Mouse (Mus musculus) forebrain, postnatal 0 days (tissue): ENCODE measurements around the gene Fmo4. TPM values are rescaled to one million over a fixed set of nuclear protein-coding genes. Genes with fewer than 3 reads are reported as not detected.
"Not testable (repeated sequence)": the region's sequence is repeated elsewhere in the genome, so short reads cannot be mapped to it uniquely, and the experiment has no call there.

ENCODE experiments used
- ATAC-seq: fragments of 200-750 bp; cut with Nextera tagmentation; 2 replicates; pipeline ENCODE4 v1.8.0; 2017; ENCODE audit warnings: mild to moderate bottlenecking, moderate library complexity
- DNase-seq: peaks from one replicate; pipeline ENCODE4 v3.0.0-alpha.2; 2015
- H3K27ac ChIP-seq: fragments of 300-500 bp; sonication (generic); 2 replicates; pipeline ENCODE4 v1.5.1; 2014; ENCODE audit warnings: low read depth, mild to moderate bottlenecking, antibody characterized with exemption, low read length, moderate library complexity, mixed read lengths
- H3K27me3 ChIP-seq: fragments of 300-500 bp; sonication (generic); 2 replicates; pipeline ENCODE4 v1.6.1; 2014; ENCODE audit warnings: mild to moderate bottlenecking, low read length, mixed read lengths; ENCODE audit not compliant: insufficient read depth
- H3K36me3 ChIP-seq: fragments of 300-500 bp; sonication (generic); 2 replicates; pipeline ENCODE4 v1.6.1; 2014; ENCODE audit warnings: mild to moderate bottlenecking, moderate library complexity; ENCODE audit not compliant: insufficient read depth
- H3K4me1 ChIP-seq: fragments of 300-500 bp; sonication (generic); 2 replicates; pipeline ENCODE4 v1.6.1; 2014; ENCODE audit warnings: antibody characterized with exemption; ENCODE audit not compliant: insufficient read depth
- H3K4me2 ChIP-seq: fragments of 300-500 bp; sonication (generic); 2 replicates; pipeline ENCODE4 v1.6.1; 2014; ENCODE audit warnings: low read depth, mild to moderate bottlenecking, moderate library complexity
- H3K4me3 ChIP-seq: fragments of 300-500 bp; sonication (generic); 2 replicates; pipeline ENCODE4 v1.5.1; 2014; ENCODE audit warnings: low read depth, low read length, mixed read lengths
- H3K9ac ChIP-seq: fragments of 300-500 bp; sonication (generic); 2 replicates; pipeline ENCODE4 v1.6.1; 2014; ENCODE audit warnings: mild to moderate bottlenecking
- H3K9me3 ChIP-seq: fragments of 300-500 bp; sonication (generic); 2 replicates; pipeline ENCODE4 v1.6.1; 2016; ENCODE audit warnings: low read length
- CTCF ChIP-seq: sonication (generic); IDR thresholded peaks from 2 replicates; pipeline ENCODE4 v1.5.1; 2016; ENCODE audit warnings: antibody characterized with exemption, control low read depth, low read depth
- WGBS: fragments of 180-500 bp; shearing (Covaris S2); extraction: QIAGEN DNeasy Blood & Tissue Kit; methylation state at CpG from one replicate; pipeline ENCODE4 v1.1.7; 2014; 5-methylcytosine and 5-hydroxymethylcytosine counted together
- polyA plus RNA-seq: library from polyadenylated mRNA; unstranded; fragments of >200 nt; fragmentation: Nextera tagmentation; extraction: Ambion mirVana; gene quantifications from 2 replicates; pipeline ENCODE4 v1.2.1, GENCODE M21; 2015
- total RNA-seq: library from RNA; depleted of rRNA; stranded (reverse); fragments of >200 nt; gene quantifications from 2 replicates; pipeline ENCODE4 v1.2.3, GENCODE M21; 2014

The Fmo4 gene
- total and polyA plus RNA-seq, 2 experiments from 2014 or later, result 0.17 to 0.76 TPM

- ATAC-seq (no peak), DNase-seq (no peak)
- TF ChIP-seq CTCF, result no peak
Observed at GRCm38 (mm10) chr1:162796441-162796840, 17.3 kb downstream of the Fmo4 start.

GRCm38 (mm10) chr1:162792306-162793044, 21.3 kb downstream of the Fmo4 start:
- H3K27ac ChIP-seq, result no peak overlapping the region
- H3K4me1 ChIP-seq, result no peaks in the 10 kb centered on the region
- no peak overlapping the region for H3K4me2 ChIP-seq
- no peak for TF ChIP-seq CTCF
- ATAC-seq (no peak), DNase-seq (no peak)
- WGBS, result 42% methylated on average over 7 of the region's 7 CpGs
- no peaks in the 10 kb centered on the region for H3K27me3 ChIP-seq
- no peaks in the 10 kb centered on the region for H3K36me3 ChIP-seq
- H3K9ac ChIP-seq, result no peak overlapping the region
- no peak overlapping the region for H3K4me3 ChIP-seq
- H3K9me3 ChIP-seq, result no peaks in the 10 kb centered on the region

More at GRCm38 (mm10) chr1:162796441-162796840, 17.3 kb downstream of the Fmo4 start:
- H3K9ac ChIP-seq, result no peak overlapping the region
- H3K9me3 ChIP-seq, result no peaks in the 10 kb centered on the region
- no peak overlapping the region for H3K4me3 ChIP-seq
- no peak overlapping the region for H3K27ac ChIP-seq
- no peaks in the 10 kb centered on the region for H3K4me1 ChIP-seq
- H3K36me3 ChIP-seq, result no peaks in the 10 kb centered on the region
- no peaks in the 10 kb centered on the region; the same call in 1 of the 2 replicates for H3K27me3 ChIP-seq
- no peak overlapping the region for H3K4me2 ChIP-seq

GRCm38 (mm10) chr1:162785222-162785621, 28.6 kb downstream of the Fmo4 start:
- WGBS, result 56% methylated on average over 4 of the region's 4 CpGs
- Histone ChIP-seq H3K4me3 (no peak overlapping the region), H3K27ac (no peak overlapping the region), H3K4me2 (no peak overlapping the region), H3K9ac (no peak overlapping the region), H3K27me3 (no peaks in the 10 kb centered on the region), H3K4me1 (no peaks in the 10 kb centered on the region), H3K36me3 (no peaks in the 10 kb centered on the region), H3K9me3 (no peaks in the 10 kb centered on the region)
- no peak for TF ChIP-seq CTCF
- DNase-seq (peak; percentile 10), ATAC-seq (peak; percentile 56; the same call in 1 of the 2 replicates)

- Histone ChIP-seq H3K4me1 (no peaks in the 10 kb centered on the region), H3K27me3 (no peaks in the 10 kb centered on the region), H3K4me2 (no peak overlapping the region), H3K9me3 (no peaks in the 10 kb centered on the region), H3K4me3 (no peak overlapping the region), H3K9ac (no peak overlapping the region), H3K27ac (no peak overlapping the region), H3K36me3 (no peaks in the 10 kb centered on the region)
- TF ChIP-seq CTCF, result no peak
- WGBS, result 84% methylated on average over 7 of the region's 7 CpGs
- ATAC-seq (no peak), DNase-seq (no peak)
Observed at GRCm38 (mm10) chr1:162783669-162784248, 30.0 kb downstream of the Fmo4 start.

GRCm38 (mm10) chr1:162781035-162781434, 32.7 kb downstream of the Fmo4 start:
- not testable (repeated sequence) for H3K9ac ChIP-seq, H3K27ac ChIP-seq, H3K36me3 ChIP-seq, H3K4me3 ChIP-seq, ATAC-seq, H3K27me3 ChIP-seq, H3K4me1 ChIP-seq, H3K9me3 ChIP-seq, DNase-seq, H3K4me2 ChIP-seq
- WGBS, result 94% methylated on average over 2 of the region's 2 CpGs

- no peak overlapping the region for H3K4me3 ChIP-seq
- no peak for TF ChIP-seq CTCF
- H3K9ac ChIP-seq, result no peak overlapping the region
- no peak for DNase-seq
- no peaks in the 10 kb centered on the region for H3K4me1 ChIP-seq
- no peaks in the 10 kb centered on the region for H3K36me3 ChIP-seq
- H3K27me3 ChIP-seq, result no peaks in the 10 kb centered on the region
- no peaks in the 10 kb centered on the region for H3K9me3 ChIP-seq
- H3K4me2 ChIP-seq, result no peak overlapping the region
- H3K27ac ChIP-seq, result no peak overlapping the region
- 92% methylated on average over 5 of the region's 5 CpGs for WGBS
- no peak for ATAC-seq
Observed at GRCm38 (mm10) chr1:162777943-162778538, 35.7 kb downstream of the Fmo4 start.

- no peak overlapping the region for H3K27ac ChIP-seq
- no peak overlapping the region for H3K4me3 ChIP-seq
- no peaks in the 10 kb centered on the region for H3K36me3 ChIP-seq
- 44% methylated on average over 4 of the region's 4 CpGs for WGBS
- no peaks in the 10 kb centered on the region for H3K9me3 ChIP-seq
- H3K4me2 ChIP-seq, result no peak overlapping the region
- DNase-seq (peak; percentile 18), ATAC-seq (peak; percentile 91)
- H3K9ac ChIP-seq, result no peak overlapping the region
- no peaks in the 10 kb centered on the region for H3K27me3 ChIP-seq
- H3K4me1 ChIP-seq, result no peaks in the 10 kb centered on the region
- no peak for TF ChIP-seq CTCF
Observed at GRCm38 (mm10) chr1:162773661-162774060, 40.1 kb downstream of the Fmo4 start.
